Mouse (Mus musculus) megakaryocyte, embryonic 14.5 days (primary cell): Measurements from ENCODE around the gene Npas2.

ENCODE experiments used
- FLI1 ChIP-seq: IDR thresholded peaks from 2 replicates; pipeline ENCODE4 v1.6.1; 2012; ENCODE audit warnings: low read length, inconsistent platforms, mixed read lengths
- GATA1 ChIP-seq: IDR thresholded peaks from 3 replicates; pipeline ENCODE4 v1.6.1; 2012; ENCODE audit warnings: mixed read lengths, low read length, inconsistent platforms, borderline replicate concordance

GRCm38 (mm10) chr1:39378540-39378939 lies 185.0 kb downstream of the Npas2 start:
- TF ChIP-seq GATA1 (no peak), FLI1 (no peak)
